Mouse (Mus musculus): Measurements from ENCODE around the gene Upk1b. TPM values are rescaled to one million over a fixed set of nuclear protein-coding genes. Genes with fewer than 3 reads are reported as not detected.

Gene Upk1b
- polyA plus RNA-seq, 1 experiment from 2014 or later, result 0.11 TPM

DNA sequence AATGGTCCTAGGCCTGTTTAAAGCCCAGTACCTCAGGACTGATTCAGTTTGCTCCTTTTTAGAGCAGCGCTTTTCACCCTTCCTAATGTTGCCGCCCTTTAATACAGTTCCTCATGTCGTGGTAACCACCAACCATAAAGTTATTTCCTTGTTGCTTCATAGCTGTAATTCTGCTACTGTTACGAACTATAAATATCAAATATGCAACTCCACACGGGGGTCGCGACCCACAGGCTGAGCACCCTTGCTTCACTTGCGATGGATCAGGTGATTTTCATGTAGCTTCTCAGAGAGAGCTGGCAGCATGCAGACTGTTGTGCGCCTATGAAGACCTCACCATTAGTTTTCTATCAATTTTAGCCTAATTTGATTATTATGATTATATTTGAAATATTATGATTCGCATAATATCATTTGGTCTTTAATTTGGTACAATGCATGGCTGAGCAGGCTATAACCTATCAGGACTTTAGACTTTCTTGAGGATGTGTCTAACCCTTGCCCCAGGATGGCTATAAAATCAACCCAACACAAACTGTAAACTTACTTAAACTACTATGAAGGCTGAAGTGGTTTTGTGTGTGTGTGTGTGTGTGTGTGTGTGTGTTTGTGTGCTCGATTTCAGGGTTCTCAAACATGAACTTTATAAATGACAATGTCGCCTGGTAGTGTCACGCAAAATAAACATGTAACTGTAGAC, 58.8 kb downstream of the Upk1b start:
- Histone ChIP-seq H3K4me1 (replicated peaks) (peaks cover 11% of the 10 kb centered on the region), H3K9me3 (no peaks in the 10 kb centered on the region), H3K9ac (replicated peaks) (peak overlapping the region; percentile 87; the same call in 1 of the 2 replicates), H3K4me2 (replicated peaks) (peak overlapping the region; percentile 84), H3K27me3 (no peaks in the 10 kb centered on the region), H3K4me3 (replicated peaks) (peak overlapping the region; percentile 83), H3K36me3 (no peaks in the 10 kb centered on the region), H3K27ac (no peak overlapping the region)
- 85% methylated on average over 13 of the region's 13 CpGs for WGBS
- 0 out of 2 replicates have a peak, but pooled peaks have one; percentile 16 for ATAC-seq

DNA sequence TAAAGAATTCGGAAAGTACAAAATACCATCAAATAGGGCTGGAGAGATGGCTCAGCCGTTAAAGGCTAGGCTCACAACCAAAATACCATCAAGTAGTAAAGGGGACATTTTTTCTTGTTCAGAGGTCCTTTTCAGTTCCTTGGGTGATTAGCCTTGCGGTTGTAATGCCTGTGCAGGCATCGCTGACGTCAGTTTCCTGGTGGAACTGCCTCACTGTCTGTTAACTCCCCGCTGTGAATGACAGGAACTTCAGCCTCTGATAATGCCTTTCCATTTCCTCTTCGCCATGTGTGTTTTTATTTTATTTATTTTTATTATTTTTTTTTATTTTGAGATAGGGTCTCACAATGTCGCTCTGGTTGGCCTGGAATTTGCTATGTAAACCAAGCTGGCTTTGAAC, 69.2 kb downstream of the Upk1b start:
- ATAC-seq, result no peak
- no peaks in the 10 kb centered on the region for H3K27me3 ChIP-seq
- H3K4me2 ChIP-seq (replicated peaks), result no peak overlapping the region
- H3K4me3 ChIP-seq (replicated peaks), result no peak overlapping the region
- no peak overlapping the region for H3K9ac ChIP-seq (replicated peaks)
- WGBS, result 72% methylated on average over 8 of the region's 8 CpGs
- no peak overlapping the region for H3K27ac ChIP-seq
- no peaks in the 10 kb centered on the region for H3K9me3 ChIP-seq
- no peaks in the 10 kb centered on the region for H3K4me1 ChIP-seq (replicated peaks)
- no peaks in the 10 kb centered on the region for H3K36me3 ChIP-seq

GRCm38 (mm10) chr16:38729610-38730288, 70.4 kb downstream of the Upk1b start:
- no peak for ATAC-seq
- 71% methylated on average over 15 of the region's 15 CpGs for WGBS

GRCm38 (mm10) chr16:38729139-38729538, 71.0 kb downstream of the Upk1b start:
- WGBS, result 90% methylated on average over 6 of the region's 6 CpGs
- H3K36me3 ChIP-seq, result no peaks in the 10 kb centered on the region
- H3K4me3 ChIP-seq (replicated peaks), result no peak overlapping the region
- no peaks in the 10 kb centered on the region for H3K4me1 ChIP-seq (replicated peaks)
- no peaks in the 10 kb centered on the region for H3K9me3 ChIP-seq
- no peak overlapping the region for H3K9ac ChIP-seq (replicated peaks)
- no peak for ATAC-seq
- H3K27me3 ChIP-seq, result no peaks in the 10 kb centered on the region
- H3K4me2 ChIP-seq (replicated peaks), result no peak overlapping the region
- no peak overlapping the region for H3K27ac ChIP-seq

More at GRCm38 (mm10) chr16:38729610-38730288, 70.4 kb downstream of the Upk1b start:
- Histone ChIP-seq H3K4me3 (replicated peaks) (no peak overlapping the region), H3K27ac (no peak overlapping the region), H3K9ac (replicated peaks) (no peak overlapping the region), H3K4me1 (replicated peaks) (no peaks in the 10 kb centered on the region), H3K27me3 (no peaks in the 10 kb centered on the region), H3K9me3 (no peaks in the 10 kb centered on the region), H3K36me3 (no peaks in the 10 kb centered on the region), H3K4me2 (replicated peaks) (no peak overlapping the region)

- H3K4me2 ChIP-seq (replicated peaks), result no peak overlapping the region
- no peak overlapping the region for H3K9ac ChIP-seq (replicated peaks)
- 95% methylated on average over 15 of the region's 15 CpGs for WGBS
- H3K27ac ChIP-seq, result no peak overlapping the region
- no peak for ATAC-seq
- no peaks in the 10 kb centered on the region for H3K4me1 ChIP-seq (replicated peaks)
- H3K9me3 ChIP-seq, result no peaks in the 10 kb centered on the region
- H3K27me3 ChIP-seq, result no peaks in the 10 kb centered on the region
- no peak overlapping the region for H3K4me3 ChIP-seq (replicated peaks)
- H3K36me3 ChIP-seq, result no peaks in the 10 kb centered on the region
Observed at GRCm38 (mm10) chr16:38728576-38729132, 71.5 kb downstream of the Upk1b start.

DNA sequence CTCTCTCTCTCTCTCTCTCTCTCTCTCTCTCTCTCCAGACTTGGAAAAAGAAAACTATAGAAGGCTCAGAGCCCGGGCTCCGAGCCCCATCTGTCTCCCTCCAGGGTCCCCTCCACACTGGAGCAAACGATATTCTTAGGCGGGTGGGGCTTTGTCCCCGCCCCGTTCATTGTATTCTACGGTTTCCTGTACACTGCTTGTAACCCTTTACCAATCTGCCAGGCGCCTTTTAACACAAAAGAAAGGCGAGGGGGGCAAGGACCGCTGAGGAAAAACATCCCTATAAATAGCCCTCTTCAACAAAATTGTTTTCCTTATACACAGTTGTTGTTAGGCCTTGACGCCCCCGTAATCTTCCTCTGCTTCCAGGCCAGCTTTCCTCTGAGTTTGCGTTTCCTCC, 75.2 kb downstream of the Upk1b start:
- no peak for ATAC-seq
- no peak overlapping the region for H3K4me2 ChIP-seq (replicated peaks)
- no peak overlapping the region for H3K9ac ChIP-seq (replicated peaks)
- H3K36me3 ChIP-seq, result no peaks in the 10 kb centered on the region
- H3K9me3 ChIP-seq, result no peaks in the 10 kb centered on the region
- no peaks in the 10 kb centered on the region for H3K27me3 ChIP-seq
- H3K4me3 ChIP-seq (replicated peaks), result no peak overlapping the region
- no peaks in the 10 kb centered on the region for H3K4me1 ChIP-seq (replicated peaks)
- 64% methylated on average over 13 of the region's 13 CpGs for WGBS
- no peak overlapping the region for H3K27ac ChIP-seq

- Histone ChIP-seq H3K36me3 (no peaks in the 10 kb centered on the region), H3K27ac (no peak overlapping the region), H3K9me3 (no peaks in the 10 kb centered on the region), H3K4me1 (replicated peaks) (no peaks in the 10 kb centered on the region), H3K9ac (replicated peaks) (no peak overlapping the region), H3K4me2 (replicated peaks) (no peak overlapping the region), H3K4me3 (replicated peaks) (no peak overlapping the region), H3K27me3 (no peaks in the 10 kb centered on the region)
- ATAC-seq, result no peak
- 87% methylated on average over 8 of the region's 8 CpGs for WGBS
Observed at GRCm38 (mm10) chr16:38724256-38724655, 75.9 kb downstream of the Upk1b start.

Other genes with a start within 250 kb of the Upk1b start
- 40.6 and 47.1 TPM in 2 replicates for gene Tmem39a, start 241.6 kb downstream of the Upk1b start, polyA plus RNA-seq (2015; fragmentation: Nextera tagmentation; extraction: Ambion mirVana)
- 3.6 and 4.6 TPM in 2 replicates for gene Arhgap31, start 87.1 kb downstream of the Upk1b start, polyA plus RNA-seq (2015; fragmentation: Nextera tagmentation; extraction: Ambion mirVana)
- 23.7 and 24.9 TPM in 2 replicates for gene B4galt4, start 58.1 kb downstream of the Upk1b start, polyA plus RNA-seq (2015; fragmentation: Nextera tagmentation; extraction: Ambion mirVana)
- gene 4930435E12Rik, start 28.4 kb upstream of the Upk1b start, polyA plus RNA-seq (2015; fragmentation: Nextera tagmentation; extraction: Ambion mirVana), result not detected in 2 replicates
- gene Igsf11, start 92.3 kb upstream of the Upk1b start, polyA plus RNA-seq (2015; fragmentation: Nextera tagmentation; extraction: Ambion mirVana), result 2.3 and 2.5 TPM in 2 replicates

All from midbrain, embryonic 13.5 days (tissue).